Mouse (Mus musculus): ENCODE data around the gene Olfm1.
A peak's percentile ranks its signal among the peaks of the same experiment; 100 is the strongest.

Olfm1 gene

GRCm38 (mm10) chr2:28204677-28205466 lies 12.1 kb downstream of the Olfm1 start:
- DNase-seq (ENCODE audit: low spot score) = no peak

GRCm38 (mm10) chr2:28205467-28205805 lies 12.6 kb downstream of the Olfm1 start:
- DNase-seq (ENCODE audit: low spot score) = peak; percentile 72

- DNase-seq (ENCODE audit: low spot score) = no peak
These were observed 13.2 kb downstream of the Olfm1 start for GRCm38 (mm10) chr2:28205870-28206421.

- DNase-seq (ENCODE audit: low spot score) = no peak
These were observed 13.7 kb downstream of the Olfm1 start for GRCm38 (mm10) chr2:28206472-28206871.

- no peak for DNase-seq (ENCODE audit: low spot score)
These were observed 14.5 kb downstream of the Olfm1 start for GRCm38 (mm10) chr2:28207200-28207750.

GRCm38 (mm10) chr2:28208130-28208745 lies 15.4 kb downstream of the Olfm1 start:
- DNase-seq (ENCODE audit: low spot score) = no peak

- DNase-seq (ENCODE audit: low spot score) = no peak
These were observed 16.4 kb downstream of the Olfm1 start for GRCm38 (mm10) chr2:28209211-28209610.

- DNase-seq (ENCODE audit: low spot score) = no peak
These were observed 16.9 kb downstream of the Olfm1 start for GRCm38 (mm10) chr2:28209653-28210052.

GRCm38 (mm10) chr2:28210273-28210672 lies 17.5 kb downstream of the Olfm1 start:
- DNase-seq (ENCODE audit: low spot score) = no peak

GRCm38 (mm10) chr2:28211531-28212281 lies 18.9 kb downstream of the Olfm1 start:
- no peak for DNase-seq (ENCODE audit: low spot score)

GRCm38 (mm10) chr2:28212911-28213310 lies 20.1 kb downstream of the Olfm1 start:
- no peak for DNase-seq (ENCODE audit: low spot score)

- no peak for DNase-seq (ENCODE audit: low spot score)
These were observed 23.5 kb downstream of the Olfm1 start for GRCm38 (mm10) chr2:28216211-28216775.

- DNase-seq (ENCODE audit: low spot score) = no peak
These were observed 25.0 kb downstream of the Olfm1 start for GRCm38 (mm10) chr2:28217783-28218182.

- DNase-seq (ENCODE audit: low spot score) = no peak
These were observed 26.0 kb downstream of the Olfm1 start for GRCm38 (mm10) chr2:28218651-28219356.

- no peak for DNase-seq (ENCODE audit: low spot score)
These were observed 26.8 kb downstream of the Olfm1 start for GRCm38 (mm10) chr2:28219625-28220024.

GRCm38 (mm10) chr2:28221803-28222202 lies 29.0 kb downstream of the Olfm1 start:
- DNase-seq (ENCODE audit: low spot score) = no peak

- no peak for DNase-seq (ENCODE audit: low spot score)
These were observed 32.0 kb downstream of the Olfm1 start for GRCm38 (mm10) chr2:28224819-28225218.

GRCm38 (mm10) chr2:28225906-28226305 lies 33.1 kb downstream of the Olfm1 start:
- no peak for DNase-seq (ENCODE audit: low spot score)

GRCm38 (mm10) chr2:28226971-28227370 lies 34.2 kb downstream of the Olfm1 start:
- DNase-seq (ENCODE audit: low spot score) = no peak

- no peak for DNase-seq (ENCODE audit: low spot score)
These were observed 34.9 kb downstream of the Olfm1 start for GRCm38 (mm10) chr2:28227589-28228191.

GRCm38 (mm10) chr2:28228364-28228763 lies 35.6 kb downstream of the Olfm1 start:
- DNase-seq (ENCODE audit: low spot score) = no peak
